Mouse (Mus musculus) ES-E14 (cell line): ENCODE results near the gene Hist2h3b. TPM values are rescaled to one million over a fixed set of nuclear protein-coding genes. Genes with fewer than 3 reads are reported as not detected.
"Not testable (repeated sequence)": the region's sequence is repeated elsewhere in the genome, so short reads cannot be mapped to it uniquely, and the experiment has no call there.

Experiments used
- DNase-seq: peaks from one replicate; pipeline ENCODE4 v3.0.0-alpha.2; 2013; ENCODE audit warnings: low read depth, low spot score
- H3K27ac ChIP-seq: 2 replicates; pipeline ENCODE4 v1.5.1; 2012; ENCODE audit warnings: low read depth, mild to moderate bottlenecking, low read length, moderate library complexity, mixed read lengths; ENCODE audit not compliant: poor library complexity, insufficient read depth, severe bottlenecking
- H3K36me3 ChIP-seq: 2 replicates; pipeline ENCODE4 v1.6.1; 2012; ENCODE audit warnings: mild to moderate bottlenecking, low read length, moderate library complexity, mixed read lengths; ENCODE audit not compliant: control insufficient read depth, poor library complexity, insufficient read depth, severe bottlenecking
- H3K4me1 ChIP-seq, 2 experiments: fragments of 150-350 bp in 1 of 2; sonication (generic) in 1 of 2; 2 replicates each; pipeline ENCODE4 v1.6.1; 2012; ENCODE audit warnings: low read length in 2 of 2, mild to moderate bottlenecking in 1 of 2, mixed read lengths in 1 of 2; ENCODE audit not compliant: control insufficient read depth in 2 of 2, insufficient read depth in 2 of 2, poor library complexity in 1 of 2
- H3K4me3 ChIP-seq, 2 experiments: fragments of 150-350 bp in 1 of 2; sonication (generic) in 1 of 2; 2 replicates each; pipeline ENCODE4 v1.5.1; 2012; ENCODE audit warnings: low read length in 2 of 2, low read depth in 1 of 2, mild to moderate bottlenecking in 1 of 2, mixed read lengths in 1 of 2; ENCODE audit not compliant: insufficient read depth in 1 of 2, poor library complexity in 1 of 2, severe bottlenecking in 1 of 2
- H3K9ac ChIP-seq: 2 replicates; pipeline ENCODE4 v1.6.1; 2012; ENCODE audit warnings: low read depth, mild to moderate bottlenecking, low read length, mixed read lengths; ENCODE audit not compliant: poor library complexity, insufficient read depth, severe bottlenecking
- H3K9me3 ChIP-seq: fragments of 150-350 bp; sonication (generic); 2 replicates; pipeline ENCODE4 v1.6.1; 2012; ENCODE audit warnings: low read depth, mild to moderate bottlenecking, low read length; ENCODE audit not compliant: control insufficient read depth, insufficient read depth
- CHD2 ChIP-seq: IDR thresholded peaks from 2 replicates; pipeline ENCODE4 v1.6.1; 2014; ENCODE audit warnings: mild to moderate bottlenecking, low read depth, low read length, inconsistent platforms
- HCFC1 ChIP-seq: IDR thresholded peaks from 2 replicates; pipeline ENCODE4 v1.6.1; 2012; ENCODE audit warnings: low read length, inconsistent platforms, borderline replicate concordance; ENCODE audit not compliant: insufficient read depth
- MAFK ChIP-seq: IDR thresholded peaks from 2 replicates; pipeline ENCODE4 v1.6.1; 2014; ENCODE audit warnings: mild to moderate bottlenecking, low read depth, low read length, inconsistent platforms; ENCODE audit not compliant: insufficient read depth
- ZC3H11A ChIP-seq: IDR thresholded peaks from 2 replicates; pipeline ENCODE4 v1.6.1; 2012; ENCODE audit warnings: low read depth, mild to moderate bottlenecking, inconsistent platforms, low read length, borderline replicate concordance
- ZNF384 ChIP-seq: IDR thresholded peaks from 2 replicates; pipeline ENCODE4 v1.6.1; 2012; ENCODE audit warnings: low read depth, low read length, inconsistent platforms
- in situ Hi-C, 2 experiments: fragments of 600-800 bp; cut with MboI; formaldehyde crosslinking; loops; one replicate each; pipeline ENCODE4 v1.15.1; 2025; ENCODE audit warnings: low sequenced_read_pairs in 2 of 2, inconsistent platforms in 1 of 2; ENCODE audit not compliant: unreplicated experiment in 2 of 2
- total RNA-seq: library from RNA; depleted of rRNA; stranded (reverse); fragments of 300-350 nt; gene quantifications from 2 replicates; pipeline ENCODE4 v1.2.3, GENCODE M21; 2012

Hist2h3b gene
- total RNA-seq, 1 experiment: 806 TPM

GRCm38 (mm10) chr3:96263558-96264403, 4.7 kb upstream of the Hist2h3b start:
- peaks cover 0 to 7% of the 10 kb centered on the region in 2 experiments; a peak in 2 of 4 replicates for H3K4me1 ChIP-seq
- H3K9me3 ChIP-seq: no peaks in the 10 kb centered on the region
- peak overlapping the region; percentile 90 for H3K9ac ChIP-seq
- peak overlapping the region; percentile 80 for H3K27ac ChIP-seq
- no peak for DNase-seq
- in situ Hi-C loops: no loop called here
- TF ChIP-seq ZC3H11A (no peak), CHD2 (no peak), HCFC1 (no peak), ZNF384 (no peak), MAFK (no peak)
- H3K36me3 ChIP-seq: no peaks in the 10 kb centered on the region
- H3K4me3 ChIP-seq: peak overlapping the region; percentile 56 to 70

GRCm38 (mm10) chr3:96264404-96264949, 4.0 kb upstream of the Hist2h3b start:
- no peaks in the 10 kb centered on the region for H3K9me3 ChIP-seq
- no peak for DNase-seq
- no peak overlapping the region; the same call in 1 of the 2 replicates for H3K27ac ChIP-seq
- H3K4me3 ChIP-seq: peak overlapping the region; percentile 56 to 70; a peak in 2 of 4 replicates
- H3K9ac ChIP-seq: peak overlapping the region; percentile 27; the same call in 1 of the 2 replicates
- TF ChIP-seq ZNF384 (no peak), CHD2 (no peak), HCFC1 (no peak), ZC3H11A (no peak), MAFK (no peak)
- H3K4me1 ChIP-seq: peaks cover 0 to 7% of the 10 kb centered on the region in 2 experiments; a peak in 2 of 4 replicates
- in situ Hi-C loops: no loop called here
- H3K36me3 ChIP-seq: no peaks in the 10 kb centered on the region

- DNase-seq: no peak
- TF ChIP-seq HCFC1 (no peak), MAFK (no peak), ZNF384 (no peak), ZC3H11A (no peak), CHD2 (no peak)
- Histone ChIP-seq H3K27ac (no peak overlapping the region), H3K9ac (no peak overlapping the region), H3K36me3 (no peaks in the 10 kb centered on the region), H3K4me1 (peaks cover 2 to 7% of the 10 kb centered on the region in 2 experiments; a peak in 2 of 4 replicates), H3K4me3 (no peak overlapping the region), H3K9me3 (no peaks in the 10 kb centered on the region)
- in situ Hi-C loops: no loop called here
Observed at GRCm38 (mm10) chr3:96266132-96266710, 2.2 kb upstream of the Hist2h3b start.

GRCm38 (mm10) chr3:96267541-96267940, 913 bp upstream of the Hist2h3b start:
- Histone ChIP-seq H3K27ac (no peak overlapping the region; the same call in 1 of the 2 replicates), H3K4me1 (peaks cover 2 to 5% of the 10 kb centered on the region in 2 experiments; a peak in 2 of 4 replicates), H3K4me3 (no peak overlapping the region), H3K9me3 (no peaks in the 10 kb centered on the region), H3K9ac (peak overlapping the region; percentile 26; the same call in 1 of the 2 replicates), H3K36me3 (no peaks in the 10 kb centered on the region)
- in situ Hi-C loops: no loop called here
- no peak for DNase-seq
- no peak for TF ChIP-seq HCFC1
- TF ChIP-seq ZNF384: no peak
- no peak for TF ChIP-seq ZC3H11A
- no peak for TF ChIP-seq MAFK
- no peak for TF ChIP-seq CHD2

GRCm38 (mm10) chr3:96268776-96269378, 423 bp downstream of the Hist2h3b start:
- H3K36me3 ChIP-seq, H3K4me1 ChIP-seq, H3K9me3 ChIP-seq, DNase-seq, in situ Hi-C loops: not testable (repeated sequence)
- H3K9ac ChIP-seq: peak overlapping the region; percentile 76
- peak overlapping the region; percentile 61 to 62 for H3K4me3 ChIP-seq
- peak overlapping the region; percentile 74 for H3K27ac ChIP-seq
